In genomic region chr10:31538721-31539120, GRCm38 (mm10) we compare ENCODE assay signal across 21 mouse cellular contexts.
DNase-seq lines count a peak whose midpoint lies in the region; ATAC-seq and TF ChIP-seq lines count a peak whose summit lies in the region.
"Had no signal": no experiment of that assay in that cellular context is flagged by ENCODE, and none has a peak within 500 bp of the region (broad histone marks: within the 10 kb centered on the region; RNA-seq: fewer than 3 reads in every experiment).

No protein-coding gene starts in this region.

- H3K36me3 ChIP-seq in embryonic facial prominence, embryonic 14.5 days (ENCODE audit: control insufficient read depth, insufficient read depth, low read length) = 0 out of 2 replicates have a peak, but pooled peaks cover 9% of the 10 kb centered on the region
- no peaks in the 10 kb centered on the region for H3K36me3 ChIP-seq in embryonic facial prominence, embryonic 10.5 days (replicated peaks)
- H3K36me3 ChIP-seq in myocyte (ENCODE audit: control insufficient read depth, insufficient read depth) = no peaks in the 10 kb centered on the region
- H3K36me3 ChIP-seq in forebrain, embryonic 10.5 days (replicated peaks) = peaks cover 2% of the 10 kb centered on the region; the same call in 1 of the 2 replicates
- H3K36me3 ChIP-seq: heart, embryonic 10.5 days; hindbrain, embryonic 15.5 days had no signal

- H3K4me1 ChIP-seq in embryonic facial prominence, embryonic 14.5 days (ENCODE audit: control insufficient read depth, insufficient read depth, low read length) = 0 out of 2 replicates have a peak, but pooled peaks cover 5% of the 10 kb centered on the region
- no peaks in the 10 kb centered on the region for H3K4me1 ChIP-seq in embryonic facial prominence, embryonic 10.5 days
- H3K4me1 ChIP-seq in forebrain, embryonic 10.5 days = no peaks in the 10 kb centered on the region
- H3K4me1 ChIP-seq: hindbrain, embryonic 15.5 days had no signal

- no peak overlapping the region for H3K4me2 ChIP-seq in embryonic facial prominence, embryonic 14.5 days (ENCODE audit: low read depth, low read length)
- peak overlapping the region; percentile 22 for H3K4me2 ChIP-seq in myocyte (ENCODE audit: low read depth)
- H3K4me2 ChIP-seq: embryonic facial prominence, embryonic 15.5 days; forebrain, embryonic 13.5 days; hindbrain, embryonic 15.5 days had no signal

- no peak overlapping the region for H3K27ac ChIP-seq in embryonic facial prominence, embryonic 14.5 days (replicated peaks; ENCODE audit: low read depth, low read length)
- H3K27ac ChIP-seq in embryonic facial prominence, embryonic 10.5 days (replicated peaks) = no peak overlapping the region
- no peak overlapping the region for H3K27ac ChIP-seq in left cerebral cortex, adult 2 months
- H3K27ac ChIP-seq in forebrain, embryonic 10.5 days = no peak overlapping the region
- H3K27ac ChIP-seq: embryonic facial prominence, embryonic 15.5 days; forebrain, embryonic 13.5 days; heart, embryonic 10.5 days; hindbrain, embryonic 15.5 days had no signal

- ATAC-seq in embryonic facial prominence, embryonic 14.5 days (ENCODE audit: low read depth) = 0 out of 2 replicates have a peak, but pooled peaks have one; percentile 17
- peak; percentile 15 to 24; a peak in 3 of 4 replicates for ATAC-seq in hematopoietic stem cell, adult 5-6 weeks (replicated peaks in 1 of 2; ENCODE audit: insufficient read depth in 1 of 2, low FRiP score in 2 of 2, low TSS enrichment in 1 of 2, low read depth in 1 of 2, poor library complexity in 2 of 2, severe bottlenecking in 2 of 2)
- ATAC-seq: activated CD4-positive, CD25-positive, alpha-beta regulatory T cell, adult 4 months; forebrain, embryonic 13.5 days; intestine, embryonic 16.5 days; Patski had no signal

- H3K9me3 ChIP-seq in embryonic facial prominence, embryonic 14.5 days (ENCODE audit: control insufficient read depth, low read length) = no peaks in the 10 kb centered on the region
- no peaks in the 10 kb centered on the region for H3K9me3 ChIP-seq in embryonic facial prominence, embryonic 10.5 days
- H3K9me3 ChIP-seq in forebrain, embryonic 10.5 days = no peaks in the 10 kb centered on the region
- H3K9me3 ChIP-seq: embryonic facial prominence, embryonic 15.5 days; forebrain, embryonic 13.5 days; heart, embryonic 10.5 days; hindbrain, embryonic 15.5 days had no signal

- TF ChIP-seq CTCF in left cerebral cortex, adult 2 months (IDR thresholded peaks at IDR 0.05) = no peak

- no peak for TF ChIP-seq POLR2A in myocyte (IDR thresholded peaks at IDR 0.05; ENCODE audit: insufficient read length, low read depth)

- H3K4me3 ChIP-seq in embryonic facial prominence, embryonic 14.5 days (ENCODE audit: low read depth, low read length) = no peak overlapping the region
- H3K4me3 ChIP-seq in embryonic facial prominence, embryonic 10.5 days = no peak overlapping the region
- no peak overlapping the region for H3K4me3 ChIP-seq in myocyte
- H3K4me3 ChIP-seq in left cerebral cortex, adult 2 months = no peak overlapping the region
- H3K4me3 ChIP-seq in forebrain, embryonic 10.5 days = no peak overlapping the region
- H3K4me3 ChIP-seq: embryonic facial prominence, embryonic 15.5 days; forebrain, embryonic 13.5 days; heart, embryonic 10.5 days; hindbrain, embryonic 15.5 days had no signal

- 62% methylated on average over 3 of the region's 3 CpGs for WGBS in embryonic facial prominence, embryonic 14.5 days
- 85% methylated on average over 3 of the region's 3 CpGs for WGBS in embryonic facial prominence, embryonic 10.5 days
- WGBS in forebrain, embryonic 10.5 days = 84% methylated on average over 3 of the region's 3 CpGs

- H3K79me2 ChIP-seq in myocyte (ENCODE audit: control insufficient read depth, insufficient read depth) = peaks cover 97% of the 10 kb centered on the region

- intact Hi-C loops in left cerebral cortex, adult 2 months (cut with DNase I) = no loop called here

- no peak overlapping the region for H3K9ac ChIP-seq in embryonic facial prominence, embryonic 14.5 days (ENCODE audit: low read depth, low read length)
- H3K9ac ChIP-seq: embryonic facial prominence, embryonic 15.5 days; forebrain, embryonic 13.5 days; hindbrain, embryonic 15.5 days had no signal

- no peaks in the 10 kb centered on the region for H3K27me3 ChIP-seq in embryonic facial prominence, embryonic 14.5 days (replicated peaks; ENCODE audit: control insufficient read depth, insufficient read depth, low read length)
- H3K27me3 ChIP-seq in embryonic facial prominence, embryonic 10.5 days (replicated peaks; ENCODE audit: low read depth, poor library complexity, severe bottlenecking) = no peaks in the 10 kb centered on the region
- H3K27me3 ChIP-seq in myocyte (ENCODE audit: control insufficient read depth, insufficient read depth, insufficient read length) = no peaks in the 10 kb centered on the region
- H3K27me3 ChIP-seq in forebrain, embryonic 10.5 days (ENCODE audit: poor library complexity, severe bottlenecking) = no peaks in the 10 kb centered on the region
- H3K27me3 ChIP-seq: embryonic facial prominence, embryonic 15.5 days; forebrain, embryonic 13.5 days; hindbrain, embryonic 15.5 days; Patski had no signal

- DNase-seq in embryonic facial prominence, embryonic 14.5 days (ENCODE audit: low spot score) = peak; percentile 14
- no peak for DNase-seq in embryonic facial prominence, embryonic 10.5 days (ENCODE audit: low spot score)
- DNase-seq in 416B (ENCODE audit: low read depth) = peak; percentile 40
- DNase-seq in right cerebral cortex, postnatal 14 days = no peak
- DNase-seq in left cerebral cortex, adult 2 months (ENCODE audit: extremely low spot score in 1 of 2, low spot score in 2 of 2) = no peak
- no peak for DNase-seq in forebrain, embryonic 10.5 days (ENCODE audit: extremely low spot score, low spot score)
- DNase-seq: adrenal gland, postnatal 14 days; cerebellum, adult 11-12 months; cerebellum, adult 9-10 months; cerebellum, postnatal 25 days; gastrocnemius, postnatal 36 days; heart, adult 18-20 months had no signal

- no peak overlapping the region for H3ac ChIP-seq in myocyte (ENCODE audit: control insufficient read depth, insufficient read length)

TF ChIP-seq in myocyte, 11 proteins besides CTCF, POLR2A, EP300 and RAD21:
- no peak for TF ChIP-seq USF1 (IDR thresholded peaks at IDR 0.05; ENCODE audit: low read depth)
- TF ChIP-seq POLR2AphosphoS2 (IDR thresholded peaks at IDR 0.05; ENCODE audit: insufficient read length, low read depth) = no peak
- no peak for TF ChIP-seq SRF (IDR thresholded peaks at IDR 0.05; ENCODE audit: control insufficient read depth, insufficient read length, low read depth)
- TF ChIP-seq REST (IDR thresholded peaks at IDR 0.05; ENCODE audit: insufficient read depth, insufficient read length) = no peak
- TF ChIP-seq TCF12 (IDR thresholded peaks at IDR 0.05; ENCODE audit: insufficient read depth, poor library complexity, severe bottlenecking) = no peak
- no peak for TF ChIP-seq MYOD1 (IDR thresholded peaks at IDR 0.05; ENCODE audit: control insufficient read depth in 1 of 3, insufficient read length in 2 of 3, low read depth in 2 of 3)
- no peak for TF ChIP-seq CEBPB (IDR thresholded peaks at IDR 0.05; ENCODE audit: insufficient read depth, poor library complexity, severe bottlenecking)
- no peak for TF ChIP-seq E2F4 (IDR thresholded peaks at IDR 0.05; ENCODE audit: insufficient read depth)
- TF ChIP-seq MYOG (IDR thresholded peaks at IDR 0.05; ENCODE audit: control insufficient read depth in 1 of 3, insufficient read depth in 1 of 3, insufficient read length in 2 of 3, low read depth in 2 of 3) = no peak

Comparison
In these comparisons a context has a peak if more than half of its experiments do, and no peak if none do; other contexts are left out.
1. DNase-seq: peak in embryonic facial prominence, embryonic 14.5 days (single experiment) and 416B (single experiment); none in embryonic facial prominence, embryonic 10.5 days (single experiment), right cerebral cortex, postnatal 14 days (single experiment), left cerebral cortex, adult 2 months (0 of 2) and forebrain, embryonic 10.5 days (single experiment).